Mouse (Mus musculus) E14TG2a.4 (cell line): ENCODE measurements at regions not wholly inside any gene's neighbourhood (a gene's known extent, or its start where the extent isn't known, plus 50 kb on each side); places are given as distances from the start of the nearest gene placed in this dataset.

ENCODE experiments used
- CTCF ChIP-seq: conservative IDR thresholded peaks from 2 replicates; pipeline ENCODE4 v1.5.1; 2014; ENCODE audit warnings: low read length
- NANOG ChIP-seq: IDR thresholded peaks from 2 replicates; pipeline ENCODE4 v1.6.1; 2014; ENCODE audit warnings: borderline replicate concordance, low read length, mixed read lengths
- POU5F1 ChIP-seq: IDR thresholded peaks from 2 replicates; pipeline ENCODE4 v1.6.1; 2014; ENCODE audit warnings: low read length, borderline replicate concordance

DNA sequence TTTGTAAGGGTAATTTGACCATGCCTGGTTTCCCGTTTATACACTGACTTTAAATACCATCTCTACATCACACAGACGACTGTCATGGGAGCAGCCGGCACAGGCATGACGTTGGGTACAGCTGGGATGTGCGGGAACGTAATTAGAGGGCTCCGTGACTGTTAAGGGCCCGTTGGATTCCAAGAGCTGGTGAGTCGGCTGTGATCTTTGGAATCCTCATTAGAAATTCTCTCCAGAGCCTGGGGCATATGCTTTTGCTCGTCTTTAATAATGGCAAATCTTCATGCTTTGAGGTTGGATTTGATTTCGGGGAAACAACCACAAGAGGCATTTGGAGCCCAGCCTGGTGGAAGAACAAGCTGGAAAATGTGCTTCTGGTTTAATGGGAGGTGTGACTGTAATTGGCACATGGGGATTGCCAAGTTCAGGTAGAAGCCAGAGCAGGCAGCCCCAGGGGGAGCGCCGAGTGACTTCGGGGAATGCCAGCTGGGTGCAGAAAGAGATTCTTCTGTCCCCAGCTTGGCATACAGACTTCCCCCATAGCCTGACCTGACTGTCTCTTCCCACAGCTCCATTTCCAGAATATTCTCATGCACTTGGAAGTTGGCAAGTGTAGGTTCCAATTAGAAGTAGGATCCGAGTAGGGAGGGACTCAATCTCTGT is 275.4 kb upstream of the 4930535I16Rik start:
- no peak for TF ChIP-seq CTCF
- TF ChIP-seq NANOG = no peak
- no peak for TF ChIP-seq POU5F1
